Mouse (Mus musculus) heart, adult 8-10 months (tissue): ENCODE data around the gene Ccdc62. TPM values are rescaled to one million over a fixed set of nuclear protein-coding genes. Genes with fewer than 3 reads are reported as not detected.
A peak's percentile ranks its signal among the peaks of the same experiment; 100 is the strongest.

Experiments used
- DNase-seq: peaks from one replicate; pipeline ENCODE4 v3.0.0; 2022; ENCODE audit warnings: low spot score
- total RNA-seq, 4 experiments: library from RNA; stranded (reverse); gene quantifications; 2 replicates each; pipeline ENCODE4 v1.2.4; 2022

Ccdc62 gene
- total RNA-seq, 4 experiments from 2014 or later, result 0.60 to 3.8 (median 2.0) TPM

- no peak for DNase-seq
Observed at GRCm38 (mm10) chr5:123979221-123979979, 48.9 kb downstream of the Ccdc62 start.

GRCm38 (mm10) chr5:123979980-123980369, 49.5 kb downstream of the Ccdc62 start:
- peak; percentile 51 for DNase-seq

- DNase-seq, result no peak
Observed at GRCm38 (mm10) chr5:123980521-123981249, 50.2 kb downstream of the Ccdc62 start.

- DNase-seq, result peak; percentile 42
Observed at GRCm38 (mm10) chr5:123981250-123981554, 50.7 kb downstream of the Ccdc62 start.

GRCm38 (mm10) chr5:123982838-123983237, 52.4 kb downstream of the Ccdc62 start:
- no peak for DNase-seq

- no peak for DNase-seq
Observed at GRCm38 (mm10) chr5:123985434-123985833, 55.0 kb downstream of the Ccdc62 start.

GRCm38 (mm10) chr5:123986925-123987324, 56.4 kb downstream of the Ccdc62 start:
- no peak for DNase-seq

GRCm38 (mm10) chr5:123987511-123987910, 57.0 kb downstream of the Ccdc62 start:
- no peak for DNase-seq

GRCm38 (mm10) chr5:123989941-123990885, 59.7 kb downstream of the Ccdc62 start:
- no peak for DNase-seq

GRCm38 (mm10) chr5:123991321-123991720, 60.8 kb downstream of the Ccdc62 start:
- DNase-seq, result no peak

- peak; percentile 87 for DNase-seq
Observed at GRCm38 (mm10) chr5:123992193-123992637, 61.7 kb downstream of the Ccdc62 start.

- peak; percentile 91 for DNase-seq
Observed at GRCm38 (mm10) chr5:123992794-123993193, 62.3 kb downstream of the Ccdc62 start.

- DNase-seq, result peak; percentile 55
Observed at GRCm38 (mm10) chr5:123993263-123994036, 63.0 kb downstream of the Ccdc62 start.

- DNase-seq, result no peak
Observed at GRCm38 (mm10) chr5:123994468-123994867, 64.0 kb downstream of the Ccdc62 start.

GRCm38 (mm10) chr5:123995388-123995787, 64.9 kb downstream of the Ccdc62 start:
- DNase-seq, result no peak

GRCm38 (mm10) chr5:123996194-123996593, 65.7 kb downstream of the Ccdc62 start:
- DNase-seq, result no peak

- DNase-seq, result no peak
Observed at GRCm38 (mm10) chr5:123996695-123997094, 66.2 kb downstream of the Ccdc62 start.

- DNase-seq, result no peak
Observed at GRCm38 (mm10) chr5:123997211-123997751, 66.8 kb downstream of the Ccdc62 start.

- no peak for DNase-seq
Observed at GRCm38 (mm10) chr5:123997811-123998210, 67.3 kb downstream of the Ccdc62 start.

- no peak for DNase-seq
Observed at GRCm38 (mm10) chr5:123998370-123998769, 67.9 kb downstream of the Ccdc62 start.

- DNase-seq, result peak; percentile 91
Observed at GRCm38 (mm10) chr5:124000824-124001223, 70.3 kb downstream of the Ccdc62 start.
